Mouse (Mus musculus): ENCODE results near the gene Afp. TPM values are rescaled to one million over a fixed set of nuclear protein-coding genes. Genes with fewer than 3 reads are reported as not detected.

The Afp gene
- polyA plus RNA-seq, 1 experiment, result 0.88 TPM

- no peak for DNase-seq (ENCODE audit: low read depth in 1 of 2, low spot score in 2 of 2)
- Histone ChIP-seq H3K36me3 (ENCODE audit: control insufficient read depth, insufficient read depth, low read length) (no peaks in the 10 kb centered on the region), H3K4me1 (ENCODE audit: control insufficient read depth, insufficient read depth, insufficient read length) (no peaks in the 10 kb centered on the region), H3K27me3 (ENCODE audit: control insufficient read depth, insufficient read depth, low read length) (no peaks in the 10 kb centered on the region), H3K4me3 (ENCODE audit: extremely low read depth, insufficient read depth, insufficient read length) (no peak within 1 kb of the TSS), H3K27ac (ENCODE audit: insufficient read depth, low read length) (no peak within 1 kb of the TSS)
- TF ChIP-seq CTCF (IDR thresholded peaks at IDR 0.05; ENCODE audit: extremely low read depth, insufficient read depth, insufficient read length, insufficient replicate concordance), result no peak
- no peak for TF ChIP-seq POLR2A (IDR thresholded peaks at IDR 0.05; ENCODE audit: low read depth, low read length)
- WGBS, result 93% methylated on average over 6 of the region's 6 CpGs
Observed at GRCm38 (mm10) chr5:90518356-90519100, 28.0 kb downstream of the Afp start, which contains the start of gene Afm. Gene Afm, plus strand, starts transcription at chr5:90518932.

- Histone ChIP-seq H3K27me3 (ENCODE audit: control insufficient read depth, insufficient read depth, low read length) (no peaks in the 10 kb centered on the region), H3K36me3 (ENCODE audit: control insufficient read depth, insufficient read depth, low read length) (no peaks in the 10 kb centered on the region), H3K4me1 (ENCODE audit: control insufficient read depth, insufficient read depth, insufficient read length) (no peaks in the 10 kb centered on the region), H3K27ac (ENCODE audit: insufficient read depth, low read length) (no peak overlapping the region), H3K4me3 (ENCODE audit: extremely low read depth, insufficient read depth, insufficient read length) (no peak overlapping the region)
- TF ChIP-seq POLR2A (IDR thresholded peaks at IDR 0.05; ENCODE audit: low read depth, low read length) (no peak), CTCF (IDR thresholded peaks at IDR 0.05; ENCODE audit: extremely low read depth, insufficient read depth, insufficient read length, insufficient replicate concordance) (no peak)
- WGBS, result 82% methylated on average over 8 of the region's 8 CpGs
- DNase-seq (ENCODE audit: low read depth in 1 of 2, low spot score in 2 of 2), result no peak
Observed at GRCm38 (mm10) chr5:90551191-90551590, 60.7 kb downstream of the Afp start.

- DNase-seq (ENCODE audit: low read depth in 1 of 2, low spot score in 2 of 2), result no peak
- TF ChIP-seq POLR2A (IDR thresholded peaks at IDR 0.05; ENCODE audit: low read depth, low read length), result no peak
- TF ChIP-seq CTCF (IDR thresholded peaks at IDR 0.05; ENCODE audit: extremely low read depth, insufficient read depth, insufficient read length, insufficient replicate concordance), result no peak
- H3K36me3 ChIP-seq (ENCODE audit: control insufficient read depth, insufficient read depth, low read length), result no peaks in the 10 kb centered on the region
- H3K27ac ChIP-seq (ENCODE audit: insufficient read depth, low read length), result no peak overlapping the region
- H3K4me1 ChIP-seq (ENCODE audit: control insufficient read depth, insufficient read depth, insufficient read length), result no peaks in the 10 kb centered on the region
- H3K4me3 ChIP-seq (ENCODE audit: extremely low read depth, insufficient read depth, insufficient read length), result no peak overlapping the region
- H3K27me3 ChIP-seq (ENCODE audit: control insufficient read depth, insufficient read depth, low read length), result no peaks in the 10 kb centered on the region
- WGBS, result 31% methylated on average over 3 of the region's 3 CpGs
Observed at GRCm38 (mm10) chr5:90556052-90556451, 65.5 kb downstream of the Afp start.

Other genes with a start within 250 kb of the Afp start
- gene Ankrd17, start 124.2 kb upstream of the Afp start, polyA plus RNA-seq (2012; rRNA removed), result 15.1 and 15.4 TPM in 2 replicates
- 0.54 and 0.79 TPM in 2 replicates for gene Gm9958, start 123.5 kb upstream of the Afp start, polyA plus RNA-seq (2012; rRNA removed)
- 1.2 TPM in 2 replicates for gene Alb, start 29.8 kb upstream of the Afp start, polyA plus RNA-seq (2012; rRNA removed)
- gene Afm, start 28.2 kb downstream of the Afp start, polyA plus RNA-seq (2012; rRNA removed), result 0.05 TPM in 1 of 2 replicates, not detected in the other
- not detected in 2 replicates for gene 5830473C10Rik, start 70.4 kb downstream of the Afp start, polyA plus RNA-seq (2012; rRNA removed)
- gene Rassf6, start 149.9 kb downstream of the Afp start, polyA plus RNA-seq (2012; rRNA removed), result 0.22 and 0.55 TPM in 2 replicates